Mouse (Mus musculus): ENCODE data around the gene B9d2.

B9d2 gene

GRCm38 (mm10) chr7:25674297-25674696 lies 6.3 kb upstream of the B9d2 start:
- no peak for DNase-seq (ENCODE audit: low spot score in 2 of 2)

- DNase-seq (ENCODE audit: low spot score in 2 of 2), result no peak
These were observed 5.8 kb upstream of the B9d2 start, which contains the start of gene Tmem91 for GRCm38 (mm10) chr7:25674719-25675300. Gene Tmem91, minus strand, starts transcription at chr7:25675166.

GRCm38 (mm10) chr7:25675405-25675804 lies 5.2 kb upstream of the B9d2 start:
- DNase-seq (ENCODE audit: low spot score in 2 of 2), result no peak

- peak in 1 of 2 experiments; percentile 45 for DNase-seq (ENCODE audit: low spot score in 2 of 2)
These were observed 4.3 kb upstream of the B9d2 start for GRCm38 (mm10) chr7:25676085-25676781.

DNA sequence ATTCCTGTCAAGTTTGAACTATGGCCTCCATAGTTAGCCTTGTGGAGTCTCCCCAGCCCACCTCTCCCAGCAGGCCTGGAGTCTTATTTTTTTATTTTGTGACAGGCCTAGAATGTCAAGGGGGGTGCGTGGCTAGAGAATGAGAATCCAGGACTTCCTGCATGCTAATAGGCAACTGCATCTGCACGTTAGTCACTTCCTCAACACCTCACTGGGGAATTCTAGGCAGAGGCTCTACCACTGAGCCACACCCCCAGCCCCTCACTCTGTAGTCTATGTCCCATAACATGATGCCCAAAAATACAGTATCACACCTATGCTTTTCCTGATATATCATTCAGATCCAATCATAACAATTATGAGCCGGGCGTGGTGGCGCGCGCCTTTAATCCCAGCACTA lies 3.6 kb upstream of the B9d2 start:
- no peak for DNase-seq (ENCODE audit: low spot score in 2 of 2)

- DNase-seq (ENCODE audit: low spot score in 2 of 2), result no peak
These were observed 609 bp upstream of the B9d2 start for GRCm38 (mm10) chr7:25679971-25680370.

DNA sequence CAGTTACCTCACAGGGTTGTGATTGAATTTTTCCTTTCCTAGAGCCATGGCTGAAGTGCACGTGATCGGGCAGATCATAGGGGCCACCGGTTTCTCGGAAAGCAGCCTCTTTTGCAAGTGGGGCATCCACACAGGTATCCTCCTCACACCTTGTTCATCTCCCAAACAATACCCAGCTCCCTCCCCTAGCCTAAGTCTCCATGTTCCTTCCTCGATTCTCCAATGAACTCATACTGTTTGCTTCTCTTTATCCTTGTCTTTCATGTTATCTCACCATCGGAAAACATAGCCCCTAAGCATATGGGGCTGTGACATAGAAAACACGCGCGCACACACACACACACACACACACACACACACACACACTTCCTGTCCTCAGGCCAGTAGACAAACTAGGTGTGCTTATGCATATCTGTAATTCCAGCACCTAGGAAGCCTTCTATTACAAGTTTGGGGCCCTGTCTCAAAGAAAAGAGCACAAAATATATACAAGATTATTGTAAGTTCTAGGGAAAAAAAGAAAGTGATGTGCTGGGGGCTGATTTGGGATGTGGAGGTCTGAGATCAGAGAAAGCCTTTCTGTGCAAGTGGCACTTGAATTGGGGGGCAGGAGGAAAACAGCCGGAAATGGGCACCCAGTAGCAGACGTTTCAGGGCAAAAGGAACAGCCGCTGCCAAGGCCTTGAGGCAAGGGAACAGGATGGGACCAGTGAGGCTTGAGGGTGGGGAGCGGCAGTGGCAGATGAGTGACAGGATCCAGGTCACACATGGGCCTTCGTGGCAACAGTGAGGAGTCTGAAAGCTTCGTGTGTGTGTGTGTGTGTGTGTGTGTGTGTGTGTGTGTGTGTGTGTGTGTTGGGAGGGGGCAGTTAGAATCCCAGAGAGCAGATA lies 1.0 kb downstream of the B9d2 start:
- DNase-seq (ENCODE audit: low spot score in 2 of 2), result no peak

- DNase-seq (ENCODE audit: low spot score in 2 of 2), result no peak
These were observed 3.0 kb downstream of the B9d2 start for GRCm38 (mm10) chr7:25683474-25684180.

GRCm38 (mm10) chr7:25684659-25685058 lies 4.1 kb downstream of the B9d2 start:
- no peak for DNase-seq (ENCODE audit: low spot score in 2 of 2)

DNA sequence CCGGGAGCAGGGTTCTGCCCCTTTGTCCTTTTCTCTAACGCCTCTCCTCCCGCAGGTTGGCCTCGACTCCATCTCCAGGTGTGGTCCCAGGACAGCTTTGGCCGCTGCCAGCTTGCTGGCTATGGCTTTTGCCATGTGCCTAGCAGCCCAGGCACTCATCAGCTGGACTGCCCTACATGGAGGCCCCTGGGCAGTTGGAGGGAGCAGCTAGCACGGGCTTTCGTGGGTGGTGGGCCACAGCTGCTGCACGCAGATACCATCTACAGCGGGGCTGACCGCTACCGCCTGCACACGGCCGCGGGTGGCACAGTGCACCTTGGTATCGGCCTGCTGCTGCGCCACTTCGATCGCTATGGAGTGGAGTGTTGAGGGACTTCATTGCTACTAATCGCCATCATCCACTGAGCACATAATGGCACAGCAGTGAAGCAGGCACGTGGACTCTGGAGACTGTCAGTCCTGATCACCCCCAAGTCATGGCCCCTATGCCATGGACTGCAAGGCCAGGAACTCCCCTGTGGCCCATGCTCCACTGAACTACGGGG lies 5.4 kb downstream of the B9d2 start:
- DNase-seq (ENCODE audit: low spot score in 2 of 2), result no peak

DNA sequence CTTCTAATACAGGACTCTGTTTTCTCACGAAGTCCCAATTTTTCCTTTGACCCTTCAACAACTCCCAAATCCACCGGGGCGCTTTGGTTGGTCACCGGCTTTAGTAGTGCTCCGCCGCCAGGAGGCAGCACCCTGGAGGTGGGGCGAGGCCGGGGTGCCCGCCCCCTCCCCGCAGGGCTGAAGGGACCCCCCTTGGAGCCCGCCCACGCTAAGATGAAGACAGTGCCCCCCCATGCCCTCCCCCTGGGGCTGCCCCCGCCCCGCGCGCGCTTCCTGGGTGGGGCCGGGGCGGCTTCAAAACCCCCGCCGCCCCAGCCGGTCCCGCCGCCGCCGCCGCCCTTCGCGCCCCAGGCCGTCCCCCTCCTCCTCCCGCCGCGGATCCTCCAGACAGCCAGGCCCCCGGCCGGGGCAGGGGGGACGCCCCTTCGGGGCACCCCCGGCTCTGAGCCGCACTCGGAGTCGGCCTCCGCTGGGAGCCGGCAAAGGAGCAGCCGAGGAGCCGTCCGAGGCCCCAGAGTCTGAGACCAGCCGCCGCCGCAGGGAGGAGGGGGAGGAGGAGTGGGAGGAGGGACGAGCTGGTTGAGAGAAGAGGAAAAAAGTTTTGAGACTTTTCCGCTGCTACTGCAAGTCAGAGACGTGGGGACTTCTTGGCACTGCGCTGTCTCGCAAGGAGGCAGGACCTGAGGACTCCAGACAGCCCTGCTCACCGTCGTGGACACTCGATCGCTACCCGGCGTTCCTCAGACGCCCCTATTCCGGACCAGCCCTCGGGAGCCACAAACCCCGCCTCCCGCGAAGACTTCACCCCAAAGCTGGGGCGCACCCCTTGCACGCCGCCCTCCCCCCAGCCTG lies 6.3 kb downstream of the B9d2 start, which contains the start of gene Tgfb1:
Gene Tgfb1 (plus strand): TSS at position 323 of the 852 bp plus-strand sequence.
- peak; percentile 71 to 90 for DNase-seq (ENCODE audit: low spot score in 2 of 2)

GRCm38 (mm10) chr7:25687811-25688401 lies 7.3 kb downstream of the B9d2 start:
- peak in 1 of 2 experiments; percentile 77 for DNase-seq (ENCODE audit: low spot score in 2 of 2)

DNA sequence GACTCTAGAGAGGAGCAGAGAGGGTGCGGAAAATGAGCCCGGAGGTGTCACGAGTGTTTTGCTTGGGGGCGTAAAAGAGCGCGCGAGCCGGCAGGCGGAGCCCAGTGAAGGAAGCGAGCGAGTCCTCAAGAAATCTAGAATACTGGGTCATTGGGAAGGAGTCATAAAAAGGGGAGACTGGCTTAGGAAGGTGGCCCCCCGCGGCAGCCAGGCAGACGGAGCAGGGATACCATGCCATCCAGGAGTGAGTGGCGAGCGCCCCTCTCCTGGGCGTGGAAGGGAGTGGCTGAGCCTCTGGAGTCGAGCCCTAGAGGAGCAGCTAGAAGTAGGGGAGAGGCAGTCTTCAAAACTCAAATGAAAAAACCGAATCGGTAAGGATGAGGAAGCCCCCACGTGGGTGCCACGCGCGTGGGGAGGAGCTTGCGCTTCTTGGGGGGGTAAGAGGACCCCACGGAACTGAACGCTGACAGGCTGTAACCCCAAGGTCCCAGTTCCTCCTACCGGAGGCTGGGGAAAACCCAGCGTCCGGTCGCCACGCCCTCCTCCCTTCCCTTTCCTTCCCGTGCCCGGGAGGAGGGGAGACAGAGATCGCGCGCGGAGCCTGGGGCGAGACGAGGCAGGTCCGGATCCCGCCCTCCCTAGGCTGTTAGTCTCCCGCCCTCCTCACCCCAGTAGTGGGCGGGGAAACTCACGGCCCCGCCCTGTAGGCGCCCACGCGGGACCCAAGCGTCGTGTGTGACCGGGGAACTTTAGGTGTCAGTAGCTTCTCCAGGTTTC lies 8.4 kb downstream of the B9d2 start:
- peak; percentile 77 to 86 for DNase-seq (ENCODE audit: low spot score in 2 of 2)

DNA sequence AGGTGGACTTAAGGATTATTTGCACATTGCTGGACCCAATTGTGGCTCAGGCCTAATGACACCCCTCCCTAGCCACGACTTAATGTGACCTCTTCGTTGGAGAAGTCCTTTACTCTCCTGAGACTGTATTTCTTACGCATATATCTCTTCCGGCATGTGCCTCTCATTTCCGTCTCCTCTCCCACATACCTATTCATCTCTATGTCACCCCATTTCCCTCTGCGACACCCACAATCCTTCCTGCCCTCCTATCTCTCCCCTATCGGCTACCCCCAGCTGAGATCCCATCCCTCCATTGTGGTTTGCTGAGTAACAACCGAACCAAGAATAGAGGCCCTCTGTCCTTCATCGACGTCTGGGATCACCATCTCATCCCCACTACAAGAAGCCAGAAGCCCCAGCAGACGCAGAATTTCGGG lies 9.0 kb downstream of the B9d2 start:
- no peak for DNase-seq (ENCODE audit: low spot score in 2 of 2)

DNA sequence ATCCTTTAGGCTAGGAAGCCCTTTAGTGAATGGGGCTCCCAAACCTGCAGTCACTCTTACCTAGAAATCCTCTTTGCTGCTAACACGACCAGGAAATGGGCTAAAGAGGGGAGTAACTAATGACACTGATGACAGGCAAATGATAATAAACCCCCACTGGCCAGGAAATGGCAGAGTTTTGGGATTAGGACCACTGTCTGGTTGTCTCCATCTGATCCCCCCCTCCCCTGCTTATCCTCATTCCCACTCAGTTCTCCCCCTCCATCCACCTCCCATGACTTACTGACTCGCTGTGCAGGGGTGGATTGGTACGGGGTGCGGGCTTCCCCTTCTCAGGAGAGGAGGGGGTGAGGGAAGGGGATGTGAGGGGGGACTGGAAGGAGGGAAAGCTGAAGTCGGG lies 9.5 kb downstream of the B9d2 start:
- DNase-seq (ENCODE audit: low spot score in 2 of 2), result no peak

GRCm38 (mm10) chr7:25694104-25694503 lies 13.5 kb downstream of the B9d2 start:
- DNase-seq (ENCODE audit: low spot score in 2 of 2), result no peak

GRCm38 (mm10) chr7:25699851-25700250 lies 19.3 kb downstream of the B9d2 start:
- DNase-seq (ENCODE audit: low spot score in 2 of 2), result no peak

GRCm38 (mm10) chr7:25700732-25701131 lies 20.2 kb downstream of the B9d2 start:
- no peak for DNase-seq (ENCODE audit: low spot score in 2 of 2)

DNA sequence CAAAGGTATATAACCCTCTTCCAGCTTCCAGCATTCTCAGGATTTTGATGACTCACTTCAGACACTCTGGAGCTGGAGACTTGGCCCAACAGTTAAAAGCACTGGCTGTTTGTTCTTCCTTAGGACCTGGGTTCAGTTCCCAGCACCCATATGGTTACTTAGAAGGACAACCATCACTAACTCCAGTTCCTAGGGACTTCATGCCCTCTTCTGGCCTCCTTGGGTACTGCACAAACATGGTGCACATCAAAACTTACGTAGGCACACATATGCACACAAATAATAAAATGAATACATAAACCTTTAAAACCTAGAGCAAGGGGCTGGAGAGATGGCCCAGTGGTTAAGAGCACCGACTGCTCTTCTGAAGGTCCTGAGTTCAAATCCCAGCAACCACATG lies 21.8 kb downstream of the B9d2 start:
- DNase-seq (ENCODE audit: low spot score in 2 of 2), result no peak

All from urinary bladder, adult 18-20 months (tissue).